Mouse (Mus musculus) embryonic fibroblast, embryonic 13.5 days (primary cell): ENCODE data around the gene Mettl16.

Source experiments
- CTCF ChIP-seq: IDR thresholded peaks from 2 replicates; pipeline ENCODE4 v1.5.1; 2011; ENCODE audit warnings: mild to moderate bottlenecking, control low read depth, low read length, moderate library complexity, borderline replicate concordance; ENCODE audit not compliant: insufficient read depth
- POLR2A ChIP-seq: IDR thresholded peaks from 2 replicates; pipeline ENCODE4 v1.6.1; 2011; ENCODE audit warnings: low read depth, mild to moderate bottlenecking, control low read depth, low read length, moderate library complexity

GRCm38 (mm10) chr11:74842656-74843434 lies 72.2 kb downstream of the Mettl16 start:
- no peak for TF ChIP-seq POLR2A
- no peak for TF ChIP-seq CTCF
